Mouse (Mus musculus) forebrain, embryonic 15.5 days (tissue): ENCODE data around the gene Pafah2. TPM values are rescaled to one million over a fixed set of nuclear protein-coding genes. Genes with fewer than 3 reads are reported as not detected.
A peak's percentile ranks its signal among the peaks of the same experiment; 100 is the strongest.

Experiments used
- ATAC-seq: fragments of 200-750 bp; cut with Nextera tagmentation; replicated peaks from 2 replicates; pipeline ENCODE4 v1.8.0; 2017; ENCODE audit warnings: mild to moderate bottlenecking, moderate TSS enrichment, moderate library complexity
- H3K27ac ChIP-seq: fragments of 300-500 bp; sonication (generic); replicated peaks from 2 replicates; pipeline ENCODE4 v1.5.1; 2015; ENCODE audit warnings: mild to moderate bottlenecking, inconsistent platforms
- H3K27me3 ChIP-seq: fragments of 300-500 bp; sonication (generic); 2 replicates; pipeline ENCODE4 v1.6.1; 2015; ENCODE audit warnings: inconsistent platforms
- H3K36me3 ChIP-seq: fragments of 300-500 bp; sonication (generic); 2 replicates; pipeline ENCODE4 v1.6.1; 2015; ENCODE audit warnings: mild to moderate bottlenecking, inconsistent platforms
- H3K4me1 ChIP-seq: fragments of 300-500 bp; sonication (generic); 2 replicates; pipeline ENCODE4 v1.6.1; 2015; ENCODE audit warnings: inconsistent platforms
- H3K4me2 ChIP-seq: fragments of 300-500 bp; sonication (generic); replicated peaks from 2 replicates; pipeline ENCODE4 v1.6.1; 2015; ENCODE audit warnings: mild to moderate bottlenecking, inconsistent platforms
- H3K4me3 ChIP-seq: fragments of 300-500 bp; sonication (generic); 2 replicates; pipeline ENCODE4 v1.5.1; 2015; ENCODE audit warnings: mild to moderate bottlenecking, inconsistent platforms
- H3K9ac ChIP-seq: fragments of 300-500 bp; sonication (generic); replicated peaks from 2 replicates; pipeline ENCODE4 v1.6.1; 2015; ENCODE audit warnings: mild to moderate bottlenecking, inconsistent platforms
- H3K9me3 ChIP-seq: fragments of 300-500 bp; sonication (generic); 2 replicates; pipeline ENCODE4 v1.6.1; 2016; ENCODE audit warnings: inconsistent platforms
- WGBS: fragments of 180-500 bp; shearing (Covaris S2); methylation state at CpG from one replicate; pipeline ENCODE4 v1.1.7; 2015; ENCODE audit warnings: mixed read lengths; 5-methylcytosine and 5-hydroxymethylcytosine counted together
- polyA plus RNA-seq: library from polyadenylated mRNA; unstranded; fragments of >200 nt; fragmentation: Nextera tagmentation; extraction: Ambion mirVana; gene quantifications from 2 replicates; pipeline ENCODE4 v1.2.1, GENCODE M21; 2015

The Pafah2 gene
- polyA plus RNA-seq, 1 experiment from 2014 or later: 7.7 TPM

- Histone ChIP-seq H3K4me3 (peak overlapping the region; percentile 31), H3K36me3 (no peaks in the 10 kb centered on the region), H3K4me2 (peak overlapping the region; percentile 44), H3K9ac (peak overlapping the region; percentile 34), H3K4me1 (peaks cover 6% of the 10 kb centered on the region), H3K9me3 (no peaks in the 10 kb centered on the region), H3K27me3 (no peaks in the 10 kb centered on the region), H3K27ac (no peak overlapping the region)
- ATAC-seq: peak; percentile 38; the same call in 1 of the 2 replicates
- WGBS: 21% methylated on average over 22 of the region's 22 CpGs
These were observed 39.3 kb upstream of the Pafah2 start for GRCm38 (mm10) chr4:134356591-134357460.

- Histone ChIP-seq H3K4me1 (peaks cover 6% of the 10 kb centered on the region), H3K9ac (peak overlapping the region; percentile 34), H3K4me2 (peak overlapping the region; percentile 44), H3K9me3 (no peaks in the 10 kb centered on the region), H3K36me3 (no peaks in the 10 kb centered on the region), H3K27ac (no peak overlapping the region), H3K4me3 (peak overlapping the region; percentile 31), H3K27me3 (no peaks in the 10 kb centered on the region)
- 38% methylated on average over 17 of the region's 17 CpGs for WGBS
- no peak for ATAC-seq
These were observed 38.7 kb upstream of the Pafah2 start for GRCm38 (mm10) chr4:134357461-134357771.

- Histone ChIP-seq H3K9me3 (no peaks in the 10 kb centered on the region), H3K27ac (no peak overlapping the region), H3K4me3 (no peak overlapping the region), H3K36me3 (no peaks in the 10 kb centered on the region), H3K9ac (no peak overlapping the region), H3K4me2 (no peak overlapping the region), H3K4me1 (peaks cover 6% of the 10 kb centered on the region), H3K27me3 (no peaks in the 10 kb centered on the region)
- WGBS: 89% methylated on average over 6 of the region's 6 CpGs
- ATAC-seq: no peak
These were observed 36.5 kb upstream of the Pafah2 start for GRCm38 (mm10) chr4:134359649-134360048.

GRCm38 (mm10) chr4:134361215-134361614 lies 34.9 kb upstream of the Pafah2 start:
- Histone ChIP-seq H3K27ac (no peak overlapping the region), H3K9me3 (no peaks in the 10 kb centered on the region), H3K4me1 (peaks cover 6% of the 10 kb centered on the region), H3K27me3 (no peaks in the 10 kb centered on the region), H3K36me3 (no peaks in the 10 kb centered on the region), H3K9ac (no peak overlapping the region), H3K4me2 (no peak overlapping the region), H3K4me3 (no peak overlapping the region)
- WGBS: 49% methylated on average over 5 of the region's 5 CpGs
- ATAC-seq: no peak

GRCm38 (mm10) chr4:134362124-134362523 lies 34.0 kb upstream of the Pafah2 start:
- no peaks in the 10 kb centered on the region for H3K36me3 ChIP-seq
- no peak overlapping the region for H3K27ac ChIP-seq
- no peak overlapping the region for H3K4me2 ChIP-seq
- peaks cover 3% of the 10 kb centered on the region for H3K4me1 ChIP-seq
- no peak for ATAC-seq
- H3K4me3 ChIP-seq: no peak overlapping the region
- WGBS: 71% methylated on average over 9 of the region's 9 CpGs
- no peak overlapping the region for H3K9ac ChIP-seq
- no peaks in the 10 kb centered on the region for H3K27me3 ChIP-seq
- no peaks in the 10 kb centered on the region for H3K9me3 ChIP-seq

- H3K4me2 ChIP-seq: no peak overlapping the region
- no peak overlapping the region for H3K4me3 ChIP-seq
- H3K9me3 ChIP-seq: no peaks in the 10 kb centered on the region
- no peaks in the 10 kb centered on the region for H3K27me3 ChIP-seq
- no peak overlapping the region for H3K27ac ChIP-seq
- H3K36me3 ChIP-seq: no peaks in the 10 kb centered on the region
- ATAC-seq: no peak
- no peaks in the 10 kb centered on the region; the same call in 1 of the 2 replicates for H3K4me1 ChIP-seq
- WGBS: 25% methylated on average over 9 of the region's 9 CpGs
- no peak overlapping the region for H3K9ac ChIP-seq
These were observed 33.5 kb upstream of the Pafah2 start for GRCm38 (mm10) chr4:134362586-134362985.

GRCm38 (mm10) chr4:134365280-134365679 lies 30.8 kb upstream of the Pafah2 start:
- H3K9me3 ChIP-seq: no peaks in the 10 kb centered on the region
- no peaks in the 10 kb centered on the region for H3K36me3 ChIP-seq
- no peak for ATAC-seq
- H3K4me2 ChIP-seq: no peak overlapping the region
- H3K27me3 ChIP-seq: peaks cover 22% of the 10 kb centered on the region
- H3K27ac ChIP-seq: no peak overlapping the region
- WGBS: 43% methylated on average over 5 of the region's 5 CpGs
- no peak overlapping the region for H3K9ac ChIP-seq
- H3K4me1 ChIP-seq: no peaks in the 10 kb centered on the region
- no peak overlapping the region for H3K4me3 ChIP-seq

GRCm38 (mm10) chr4:134370649-134371221 lies 25.4 kb upstream of the Pafah2 start:
- ATAC-seq: no peak
- H3K27ac ChIP-seq: no peak overlapping the region
- 0 out of 2 replicates have a peak overlapping the region, but pooled peaks have one; percentile 9 for H3K9ac ChIP-seq
- 3% methylated on average over 18 of the region's 18 CpGs for WGBS
- no peaks in the 10 kb centered on the region for H3K36me3 ChIP-seq
- H3K4me1 ChIP-seq: peaks cover 17% of the 10 kb centered on the region
- peak overlapping the region; percentile 100 for H3K4me2 ChIP-seq
- H3K4me3 ChIP-seq: peak overlapping the region; percentile 61
- no peaks in the 10 kb centered on the region for H3K9me3 ChIP-seq
- H3K27me3 ChIP-seq: peaks cover 42% of the 10 kb centered on the region

GRCm38 (mm10) chr4:134371316-134371855 lies 24.7 kb upstream of the Pafah2 start:
- peaks cover 42% of the 10 kb centered on the region for H3K27me3 ChIP-seq
- WGBS: under 1% methylated on average over 17 of the region's 17 CpGs
- no peak for ATAC-seq

GRCm38 (mm10) chr4:134372294-134372747 lies 23.8 kb upstream of the Pafah2 start:
- no peaks in the 10 kb centered on the region for H3K36me3 ChIP-seq
- peaks cover 42% of the 10 kb centered on the region for H3K27me3 ChIP-seq
- peak overlapping the region; percentile 100 for H3K4me2 ChIP-seq
- under 1% methylated on average over 16 of the region's 16 CpGs for WGBS
- peak overlapping the region; percentile 50 for H3K9ac ChIP-seq
- no peaks in the 10 kb centered on the region for H3K9me3 ChIP-seq
- H3K4me3 ChIP-seq: peak overlapping the region; percentile 61
- ATAC-seq: peak; percentile 90
- H3K4me1 ChIP-seq: peaks cover 17% of the 10 kb centered on the region
- H3K27ac ChIP-seq: no peak overlapping the region

More at GRCm38 (mm10) chr4:134371316-134371855, 24.7 kb upstream of the Pafah2 start:
- Histone ChIP-seq H3K9ac (peak overlapping the region; percentile 9; the same call in 1 of the 2 replicates), H3K9me3 (no peaks in the 10 kb centered on the region), H3K4me1 (peaks cover 17% of the 10 kb centered on the region), H3K36me3 (no peaks in the 10 kb centered on the region), H3K4me3 (peak overlapping the region; percentile 61), H3K4me2 (peak overlapping the region; percentile 100), H3K27ac (no peak overlapping the region)

- Histone ChIP-seq H3K36me3 (no peaks in the 10 kb centered on the region), H3K27ac (no peak overlapping the region), H3K9ac (no peak overlapping the region), H3K4me2 (no peak overlapping the region), H3K27me3 (peaks cover 35% of the 10 kb centered on the region), H3K9me3 (no peaks in the 10 kb centered on the region), H3K4me1 (peaks cover 17% of the 10 kb centered on the region), H3K4me3 (no peak overlapping the region)
- 82% methylated on average over 8 of the region's 8 CpGs for WGBS
- no peak for ATAC-seq
These were observed 22.8 kb upstream of the Pafah2 start for GRCm38 (mm10) chr4:134373295-134373694.

GRCm38 (mm10) chr4:134374306-134374705 lies 21.8 kb upstream of the Pafah2 start:
- WGBS: 59% methylated on average over 1 of the region's 1 CpGs
- H3K27me3 ChIP-seq: peaks cover 29% of the 10 kb centered on the region
- ATAC-seq: no peak
- no peak overlapping the region for H3K27ac ChIP-seq
- no peak overlapping the region for H3K4me2 ChIP-seq
- peaks cover 17% of the 10 kb centered on the region for H3K4me1 ChIP-seq
- no peaks in the 10 kb centered on the region for H3K9me3 ChIP-seq
- H3K4me3 ChIP-seq: no peak overlapping the region
- no peak overlapping the region for H3K9ac ChIP-seq
- no peaks in the 10 kb centered on the region for H3K36me3 ChIP-seq
